Mouse (Mus musculus): ENCODE data around the gene Trabd2b.

Trabd2b gene

GRCm38 (mm10) chr4:114595188-114595701 lies 188.7 kb downstream of the Trabd2b start:
- intact Hi-C loops (cut with DNase I): no loop called here

DNA sequence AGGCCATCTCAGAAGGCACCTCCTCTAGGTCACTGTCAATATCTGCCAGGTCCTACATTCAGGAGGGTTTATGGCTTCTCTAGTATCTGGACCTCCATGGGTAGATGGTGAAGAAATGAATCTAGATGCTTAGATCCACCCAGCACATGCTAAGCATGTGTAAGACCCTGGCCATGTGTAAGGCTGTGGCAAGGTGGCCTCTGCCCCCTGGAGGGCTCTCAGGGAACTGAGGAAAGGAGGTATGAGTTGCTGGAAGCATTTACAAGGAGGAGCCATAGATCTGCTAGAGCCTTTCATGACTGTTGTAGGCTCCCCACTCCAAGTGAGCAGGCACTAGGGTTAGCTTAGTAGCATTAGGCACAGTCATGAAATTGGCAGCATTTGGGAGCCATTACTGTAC lies 192.6 kb downstream of the Trabd2b start:
- intact Hi-C loops (cut with DNase I): no loop called here

- intact Hi-C loops (cut with DNase I): no loop called here
Measured at GRCm38 (mm10) chr4:114601201-114602009, 194.9 kb downstream of the Trabd2b start.

DNA sequence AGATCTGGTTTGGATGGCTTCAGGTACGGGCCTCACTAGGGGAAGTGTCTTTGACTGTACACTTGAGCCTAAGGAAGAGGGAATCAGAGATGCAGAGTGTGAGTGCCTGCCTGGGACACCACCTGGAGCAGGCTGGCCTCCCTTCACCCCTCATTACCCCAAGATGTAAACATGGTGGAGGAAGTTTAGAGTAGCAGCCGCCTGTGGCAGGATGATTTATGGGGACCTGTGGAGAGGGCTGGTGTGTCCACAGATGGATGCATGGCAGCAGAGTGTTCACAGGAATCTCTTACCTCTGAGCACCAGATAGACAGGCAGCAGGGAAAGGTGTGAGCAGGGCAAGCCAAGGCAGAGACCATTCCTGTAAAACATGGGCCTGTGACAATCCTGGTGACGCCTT lies 199.1 kb downstream of the Trabd2b start:
- intact Hi-C loops (cut with DNase I): no loop called here

DNA sequence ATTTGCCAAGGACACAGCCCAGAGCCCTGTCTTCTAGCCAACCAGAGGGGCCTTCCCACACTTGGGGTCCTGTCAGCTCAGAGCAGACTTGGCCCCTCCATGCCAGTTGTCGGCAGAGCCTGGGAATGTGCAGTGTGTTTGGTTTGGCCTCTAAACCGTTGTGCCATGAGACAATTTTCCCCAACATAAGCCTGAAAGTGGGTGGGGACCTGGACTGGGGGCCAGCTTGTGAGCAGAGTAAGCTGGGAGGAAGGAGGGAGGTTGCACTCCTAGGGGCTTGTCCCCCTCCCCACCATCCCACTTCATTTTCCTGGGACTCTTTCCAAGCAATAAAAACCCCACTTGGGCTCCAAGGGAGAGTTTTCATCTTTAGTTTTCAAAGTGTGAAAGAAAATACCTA lies 201.3 kb downstream of the Trabd2b start:
- intact Hi-C loops (cut with DNase I): no loop called here

GRCm38 (mm10) chr4:114609297-114609696 lies 202.8 kb downstream of the Trabd2b start:
- intact Hi-C loops (cut with DNase I): no loop called here

DNA sequence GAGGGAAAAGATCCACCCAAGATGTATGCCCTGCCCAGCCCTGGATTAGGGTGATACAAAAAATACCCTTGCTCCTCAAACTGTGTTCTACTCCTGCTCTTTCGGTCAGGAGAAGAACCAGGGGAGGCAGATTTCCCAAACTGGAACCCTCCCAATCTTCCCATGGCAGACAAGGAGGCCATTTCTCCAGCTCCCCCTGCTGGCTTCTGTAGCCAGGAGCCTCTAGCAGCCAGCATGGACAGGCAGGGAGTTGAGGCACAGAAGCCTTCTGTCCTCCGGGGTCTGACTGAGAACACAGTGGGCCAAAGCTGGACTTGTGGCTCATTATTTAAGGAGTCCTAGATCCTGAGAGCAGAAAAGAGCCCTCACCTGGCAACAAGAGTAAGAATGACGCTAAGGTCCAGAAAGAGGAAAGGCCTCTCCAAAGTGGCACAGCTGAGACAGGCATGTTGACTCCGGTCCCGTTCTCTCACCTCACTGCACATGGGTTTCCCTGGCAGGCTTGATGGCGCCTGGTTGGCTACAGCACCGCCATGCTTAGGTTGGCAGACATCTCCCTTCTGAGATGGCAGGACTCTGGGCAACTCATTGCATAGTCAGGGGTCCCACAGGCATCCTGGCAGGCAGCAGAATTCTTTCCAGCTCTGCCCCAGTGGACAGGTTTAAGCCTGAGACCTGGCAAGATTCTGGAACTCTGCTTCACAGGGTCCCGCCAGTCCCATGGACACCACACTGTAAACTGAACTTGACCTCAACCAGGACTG lies 204.8 kb downstream of the Trabd2b start:
- intact Hi-C loops (cut with DNase I): no loop called here

GRCm38 (mm10) chr4:114612032-114612431 lies 205.5 kb downstream of the Trabd2b start:
- intact Hi-C loops (cut with DNase I): no loop called here

DNA sequence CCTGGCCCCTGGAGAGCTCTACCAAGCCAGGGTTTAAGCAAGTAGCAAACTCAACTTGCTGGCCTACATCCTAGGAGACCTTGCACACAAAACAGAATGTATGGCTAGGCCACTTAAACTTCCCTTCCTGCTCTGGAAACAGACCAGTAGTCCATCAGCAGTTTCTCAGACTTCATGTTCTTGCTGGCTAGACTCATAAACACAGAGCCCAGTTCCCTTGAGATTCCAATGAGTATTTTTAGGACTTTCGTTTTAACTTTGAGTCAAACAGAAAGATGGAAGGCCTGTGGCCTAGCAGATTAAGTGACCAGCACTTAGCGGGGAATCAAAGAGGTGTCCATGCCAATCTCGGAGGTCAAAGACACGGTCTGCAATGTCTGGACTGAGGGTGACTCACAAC lies 206.3 kb downstream of the Trabd2b start:
- intact Hi-C loops (cut with DNase I): no loop called here

DNA sequence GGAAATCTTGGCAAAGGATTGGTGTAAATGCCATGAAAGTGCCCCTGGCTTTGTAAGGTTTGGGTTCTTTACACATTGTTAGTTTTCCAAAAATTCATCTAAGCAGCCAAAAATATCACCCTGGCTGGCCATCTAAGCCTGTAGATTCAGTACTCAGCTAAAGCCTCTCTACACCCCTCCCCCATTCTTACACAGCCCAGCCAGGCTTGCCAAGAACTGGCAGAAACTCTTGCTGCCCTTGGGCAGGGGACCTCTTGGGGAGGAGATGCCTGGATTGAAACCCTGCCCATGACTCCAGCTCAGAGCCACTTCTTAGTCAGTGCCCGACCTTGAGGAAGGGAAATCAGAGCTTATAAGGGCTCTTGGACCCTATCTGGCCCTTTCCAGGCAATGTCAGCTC lies 207.6 kb downstream of the Trabd2b start:
- intact Hi-C loops (cut with DNase I): no loop called here

- intact Hi-C loops (cut with DNase I): no loop called here
Measured at GRCm38 (mm10) chr4:114615765-114616164, 209.2 kb downstream of the Trabd2b start.

DNA sequence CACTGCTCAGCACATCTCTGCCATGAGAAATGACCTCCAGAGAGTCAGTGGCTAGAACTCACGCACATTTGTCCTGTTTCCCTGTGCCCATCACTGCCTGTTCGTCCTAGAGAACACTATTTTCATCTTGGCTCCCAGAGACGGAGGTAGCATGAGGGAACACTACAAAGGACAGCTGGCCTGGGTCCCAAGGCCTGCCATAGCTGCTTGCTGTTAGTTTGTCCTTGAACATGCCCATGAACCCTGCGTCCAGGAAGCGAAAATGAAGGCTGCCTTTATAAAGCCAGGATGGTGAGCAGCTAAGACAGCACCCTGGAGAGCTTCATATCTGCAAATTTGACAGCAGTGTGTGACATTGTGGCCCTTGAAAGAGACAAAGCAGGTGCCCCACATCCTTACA lies 216.4 kb downstream of the Trabd2b start:
- intact Hi-C loops (cut with DNase I): no loop called here

- intact Hi-C loops (cut with DNase I): no loop called here
Measured at GRCm38 (mm10) chr4:114624114-114624910, 217.8 kb downstream of the Trabd2b start.

GRCm38 (mm10) chr4:114625357-114625756 lies 218.8 kb downstream of the Trabd2b start:
- intact Hi-C loops (cut with DNase I): no loop called here

- intact Hi-C loops (cut with DNase I): no loop called here
Measured at GRCm38 (mm10) chr4:114625920-114626319, 219.4 kb downstream of the Trabd2b start.

DNA sequence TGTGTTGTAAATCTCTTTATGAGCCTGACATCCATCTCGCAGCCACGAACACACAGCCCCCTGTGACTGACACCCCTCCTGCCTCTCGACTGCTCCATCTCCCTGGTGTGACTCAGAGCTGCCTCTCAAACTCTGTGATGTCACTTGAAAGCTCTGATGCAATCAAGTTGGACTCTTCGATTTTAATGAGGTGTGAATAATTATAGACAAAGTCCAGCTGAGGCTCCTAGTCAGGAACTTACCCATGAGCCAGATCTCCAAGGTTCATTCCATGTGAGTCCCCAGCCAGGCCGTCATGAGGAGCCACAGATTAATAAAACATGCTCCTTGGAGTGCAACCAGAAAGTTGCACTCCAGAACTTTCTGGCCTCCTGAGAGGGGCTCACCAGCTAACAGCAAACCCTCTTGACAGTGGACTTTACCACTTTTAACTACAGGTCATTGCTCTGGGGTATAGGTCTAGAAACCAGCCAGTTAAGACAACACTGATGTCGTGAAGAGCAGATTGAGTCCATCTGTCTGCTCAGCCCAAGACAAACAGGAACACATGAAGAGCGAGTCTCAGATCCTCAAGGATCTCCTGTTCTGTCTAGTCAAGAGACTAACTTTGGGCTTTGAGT lies 221.3 kb downstream of the Trabd2b start:
- intact Hi-C loops (cut with DNase I): no loop called here

DNA sequence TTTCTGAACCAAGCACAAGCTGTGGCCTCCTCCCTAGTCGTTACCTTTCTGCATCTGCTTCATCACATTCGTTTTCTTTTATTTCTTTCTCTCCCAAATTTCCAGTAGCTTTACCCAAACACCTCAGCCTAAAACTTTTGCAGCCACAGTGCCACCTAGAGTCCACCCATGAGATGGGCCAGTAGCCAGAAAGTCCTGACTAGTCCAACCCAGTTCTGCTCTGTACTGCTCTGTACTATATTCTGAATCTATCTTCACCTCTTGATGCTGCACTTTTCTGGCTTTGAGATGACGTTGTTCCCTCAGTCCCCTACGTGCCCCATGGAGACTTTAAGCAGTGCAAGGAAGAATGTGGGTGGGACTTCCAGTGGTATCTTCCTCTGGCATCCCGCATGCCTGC lies 229.4 kb downstream of the Trabd2b start:
- intact Hi-C loops (cut with DNase I): loop anchor here (1.0 to 5.0 kb wide), 3 partner anchors 36 to 290 kb away; no protein-coding TSS in a partner anchor

- intact Hi-C loops (cut with DNase I): loop anchor here (1.0 to 5.0 kb wide), 2 partner anchors 239 to 290 kb away; no protein-coding TSS in a partner anchor
Measured at GRCm38 (mm10) chr4:114636324-114636723, 229.8 kb downstream of the Trabd2b start.

DNA sequence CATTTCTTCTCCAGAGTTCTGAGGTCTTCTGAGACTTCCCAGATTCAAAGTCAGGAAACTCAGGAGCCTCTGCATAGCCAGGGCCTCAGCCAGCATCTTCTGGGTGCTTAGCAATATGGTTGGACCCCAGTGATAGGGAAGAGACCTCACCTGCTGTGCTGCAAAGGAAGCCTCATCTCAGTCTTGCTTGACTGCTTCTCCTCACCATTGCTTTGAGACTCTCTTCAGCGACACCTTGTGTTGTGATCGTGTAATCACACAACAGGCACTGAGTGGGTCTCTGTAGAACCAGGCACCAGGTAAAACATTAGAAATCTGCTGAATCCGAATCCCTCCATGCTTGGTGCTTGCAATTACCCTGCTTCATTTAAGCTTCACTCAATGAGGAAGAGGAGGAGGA lies 230.6 kb downstream of the Trabd2b start:
- intact Hi-C loops (cut with DNase I): loop anchor here (5.0 kb wide), 1 partner anchor 240 kb away; no protein-coding TSS in a partner anchor

- intact Hi-C loops (cut with DNase I): no loop called here
Measured at GRCm38 (mm10) chr4:114642469-114642868, 235.9 kb downstream of the Trabd2b start.

GRCm38 (mm10) chr4:114643679-114644208 lies 237.2 kb downstream of the Trabd2b start:
- intact Hi-C loops (cut with DNase I): no loop called here

Measured in adrenal gland (tissue).